Mouse (Mus musculus) spleen, adult 18-20 months (tissue): ENCODE measurements around the gene Vmn2r17.

ENCODE experiments used
- DNase-seq, 2 experiments: peaks; one replicate each; pipeline ENCODE4 v3.0.0; 2022; ENCODE audit warnings: mixed read lengths in 2 of 2

The Vmn2r17 gene

GRCm38 (mm10) chr5:109419388-109419787 is at the start of gene Vmn2r17:
Gene Vmn2r17 (plus strand): TSS chr5:109419688.
- DNase-seq: no peak

- DNase-seq: no peak
These were observed 47.4 kb downstream of the Vmn2r17 start for GRCm38 (mm10) chr5:109466576-109467506.

DNA sequence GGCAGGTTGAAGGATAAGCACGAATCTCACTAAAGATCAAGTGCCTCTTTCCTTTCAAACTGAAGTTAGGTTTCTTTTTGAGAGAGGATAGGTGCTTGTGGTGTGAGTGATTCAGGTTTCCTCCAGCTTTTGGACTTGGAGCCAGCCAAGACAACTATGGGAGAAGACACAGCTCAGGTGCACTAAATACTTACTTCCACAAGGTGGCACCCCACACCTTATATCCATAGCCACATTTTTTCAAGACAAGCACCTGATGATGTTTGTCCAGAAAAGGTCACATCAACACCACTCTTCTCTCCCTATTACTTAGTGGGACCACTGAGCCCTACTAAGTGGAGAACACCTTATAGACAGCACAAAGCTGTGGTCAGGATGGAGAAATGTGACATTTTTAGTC is 87.2 kb downstream of the Vmn2r17 start:
- DNase-seq: no peak
